Mouse (Mus musculus): ENCODE data around the gene Olfm1. TPM values are rescaled to one million over a fixed set of nuclear protein-coding genes. Genes with fewer than 3 reads are reported as not detected.

Olfm1 gene
- polyA plus RNA-seq, 1 experiment from 2014 or later: 9.8 TPM

GRCm38 (mm10) chr2:28221803-28222202 is 29.0 kb downstream of the Olfm1 start:
- H3K9ac ChIP-seq (replicated peaks; ENCODE audit: low read depth): no peak overlapping the region
- no peaks in the 10 kb centered on the region for H3K27me3 ChIP-seq (replicated peaks; ENCODE audit: insufficient read depth, low read length)
- DNase-seq (ENCODE audit: low spot score): no peak
- no peak overlapping the region for H3K27ac ChIP-seq (ENCODE audit: low read length)
- no peaks in the 10 kb centered on the region; the same call in 1 of the 2 replicates for H3K4me1 ChIP-seq (ENCODE audit: insufficient read depth, low read depth, low read length)
- H3K4me2 ChIP-seq (replicated peaks; ENCODE audit: low read depth, low read length): no peak overlapping the region
- H3K9me3 ChIP-seq (ENCODE audit: low read length): no peaks in the 10 kb centered on the region
- WGBS: 54% methylated on average over 2 of the region's 2 CpGs
- no peak for ATAC-seq
- no peak; the same call in 1 of the 2 replicates for TF ChIP-seq CTCF (IDR thresholded peaks at IDR 0.05)
- TF ChIP-seq EP300 (IDR thresholded peaks at IDR 0.05): no peak
- no peak overlapping the region for H3K4me3 ChIP-seq (ENCODE audit: low read depth, low read length)
- H3K36me3 ChIP-seq (ENCODE audit: insufficient read depth, low read length): no peaks in the 10 kb centered on the region

GRCm38 (mm10) chr2:28224819-28225218 is 32.0 kb downstream of the Olfm1 start:
- ATAC-seq: no peak
- Histone ChIP-seq H3K4me2 (replicated peaks; ENCODE audit: low read depth, low read length) (no peak overlapping the region), H3K9me3 (ENCODE audit: low read length) (no peaks in the 10 kb centered on the region), H3K27ac (ENCODE audit: low read length) (no peak overlapping the region), H3K4me3 (ENCODE audit: low read depth, low read length) (no peak overlapping the region), H3K36me3 (ENCODE audit: insufficient read depth, low read length) (no peaks in the 10 kb centered on the region), H3K4me1 (ENCODE audit: insufficient read depth, low read depth, low read length) (no peaks in the 10 kb centered on the region; the same call in 1 of the 2 replicates), H3K9ac (replicated peaks; ENCODE audit: low read depth) (no peak overlapping the region), H3K27me3 (replicated peaks; ENCODE audit: insufficient read depth, low read length) (no peaks in the 10 kb centered on the region)
- WGBS: 39% methylated on average over 5 of the region's 5 CpGs
- DNase-seq (ENCODE audit: low spot score): no peak
- TF ChIP-seq EP300 (IDR thresholded peaks at IDR 0.05): no peak
- TF ChIP-seq CTCF (IDR thresholded peaks at IDR 0.05): no peak

- TF ChIP-seq CTCF (IDR thresholded peaks at IDR 0.05) (no peak), EP300 (IDR thresholded peaks at IDR 0.05) (no peak)
- H3K27me3 ChIP-seq (replicated peaks; ENCODE audit: insufficient read depth, low read length): no peaks in the 10 kb centered on the region
- no peak overlapping the region for H3K9ac ChIP-seq (replicated peaks; ENCODE audit: low read depth)
- no peaks in the 10 kb centered on the region for H3K36me3 ChIP-seq (ENCODE audit: insufficient read depth, low read length)
- no peaks in the 10 kb centered on the region; the same call in 1 of the 2 replicates for H3K4me1 ChIP-seq (ENCODE audit: insufficient read depth, low read depth, low read length)
- 49% methylated on average over 3 of the region's 3 CpGs for WGBS
- no peak overlapping the region for H3K4me3 ChIP-seq (ENCODE audit: low read depth, low read length)
- ATAC-seq (no peak), DNase-seq (ENCODE audit: low spot score) (no peak)
- no peaks in the 10 kb centered on the region for H3K9me3 ChIP-seq (ENCODE audit: low read length)
- no peak overlapping the region for H3K27ac ChIP-seq (ENCODE audit: low read length)
- no peak overlapping the region for H3K4me2 ChIP-seq (replicated peaks; ENCODE audit: low read depth, low read length)
Measured at GRCm38 (mm10) chr2:28225906-28226305, 33.1 kb downstream of the Olfm1 start.

DNA sequence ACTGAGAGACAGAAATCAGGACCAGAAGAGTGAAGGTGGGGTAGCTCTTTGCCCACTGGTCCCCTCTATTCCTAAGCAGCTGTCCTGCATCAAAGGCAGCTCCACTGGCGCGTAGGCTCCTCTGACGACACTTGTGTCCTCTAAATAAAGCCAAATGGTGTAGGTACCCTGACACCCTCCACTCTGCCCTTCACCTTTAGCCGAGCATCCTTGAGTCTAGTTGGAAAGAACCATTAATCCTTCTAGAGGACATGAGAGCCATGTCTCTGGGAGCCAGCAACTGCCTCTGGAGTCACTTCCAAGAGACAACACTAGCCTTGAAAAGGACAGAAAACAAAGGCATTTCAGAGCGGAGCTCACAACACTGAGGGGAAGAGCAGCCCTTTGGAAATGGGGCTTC is 34.2 kb downstream of the Olfm1 start:
- Histone ChIP-seq H3K4me1 (ENCODE audit: insufficient read depth, low read depth, low read length) (no peaks in the 10 kb centered on the region; the same call in 1 of the 2 replicates), H3K4me3 (ENCODE audit: low read depth, low read length) (no peak overlapping the region), H3K27me3 (replicated peaks; ENCODE audit: insufficient read depth, low read length) (no peaks in the 10 kb centered on the region), H3K4me2 (replicated peaks; ENCODE audit: low read depth, low read length) (no peak overlapping the region), H3K27ac (ENCODE audit: low read length) (no peak overlapping the region), H3K36me3 (ENCODE audit: insufficient read depth, low read length) (no peaks in the 10 kb centered on the region), H3K9ac (replicated peaks; ENCODE audit: low read depth) (no peak overlapping the region), H3K9me3 (ENCODE audit: low read length) (no peaks in the 10 kb centered on the region)
- TF ChIP-seq EP300 (IDR thresholded peaks at IDR 0.05) (no peak), CTCF (IDR thresholded peaks at IDR 0.05) (no peak)
- 60% methylated on average over 5 of the region's 5 CpGs for WGBS
- ATAC-seq: no peak
- DNase-seq (ENCODE audit: low spot score): no peak

GRCm38 (mm10) chr2:28227589-28228191 is 34.9 kb downstream of the Olfm1 start:
- no peak overlapping the region for H3K27ac ChIP-seq (ENCODE audit: low read length)

DNA sequence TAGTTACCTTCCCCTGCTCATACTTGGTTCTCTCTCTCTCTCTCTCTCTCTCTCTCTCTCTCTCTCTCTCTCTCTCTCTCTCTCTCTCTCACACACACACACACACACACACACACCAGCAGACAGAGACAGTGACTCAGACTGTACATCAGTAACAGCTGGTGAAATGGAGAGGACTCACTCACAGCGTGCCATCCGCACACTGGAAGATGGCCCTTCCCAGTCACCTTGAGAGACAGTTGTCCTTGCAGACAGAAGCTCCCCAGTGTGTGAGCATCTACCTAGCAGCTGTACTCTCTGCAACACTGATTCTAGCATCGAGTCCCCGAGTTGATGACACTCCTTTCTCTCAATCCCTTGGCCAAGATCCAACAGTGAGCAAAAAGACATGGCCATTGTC is 35.6 kb downstream of the Olfm1 start:
- Histone ChIP-seq H3K27me3 (replicated peaks; ENCODE audit: insufficient read depth, low read length) (no peaks in the 10 kb centered on the region), H3K9ac (replicated peaks; ENCODE audit: low read depth) (no peak overlapping the region), H3K4me1 (ENCODE audit: insufficient read depth, low read depth, low read length) (no peaks in the 10 kb centered on the region; the same call in 1 of the 2 replicates), H3K27ac (ENCODE audit: low read length) (no peak overlapping the region), H3K36me3 (ENCODE audit: insufficient read depth, low read length) (no peaks in the 10 kb centered on the region), H3K9me3 (ENCODE audit: low read length) (no peaks in the 10 kb centered on the region), H3K4me3 (ENCODE audit: low read depth, low read length) (no peak overlapping the region), H3K4me2 (replicated peaks; ENCODE audit: low read depth, low read length) (no peak overlapping the region)
- 81% methylated on average over 4 of the region's 4 CpGs for WGBS
- TF ChIP-seq CTCF (IDR thresholded peaks at IDR 0.05) (no peak), EP300 (IDR thresholded peaks at IDR 0.05) (no peak)
- no peak for ATAC-seq
- no peak for DNase-seq (ENCODE audit: low spot score)

More at GRCm38 (mm10) chr2:28227589-28228191, 34.9 kb downstream of the Olfm1 start:
- ATAC-seq (no peak), DNase-seq (ENCODE audit: low spot score) (no peak)
- WGBS: 64% methylated on average over 8 of the region's 8 CpGs
- Histone ChIP-seq H3K27me3 (replicated peaks; ENCODE audit: insufficient read depth, low read length) (no peaks in the 10 kb centered on the region), H3K4me2 (replicated peaks; ENCODE audit: low read depth, low read length) (no peak overlapping the region), H3K4me1 (ENCODE audit: insufficient read depth, low read depth, low read length) (no peaks in the 10 kb centered on the region; the same call in 1 of the 2 replicates), H3K9ac (replicated peaks; ENCODE audit: low read depth) (no peak overlapping the region), H3K4me3 (ENCODE audit: low read depth, low read length) (no peak overlapping the region), H3K9me3 (ENCODE audit: low read length) (no peaks in the 10 kb centered on the region), H3K36me3 (ENCODE audit: insufficient read depth, low read length) (no peaks in the 10 kb centered on the region)
- no peak for TF ChIP-seq CTCF (IDR thresholded peaks at IDR 0.05)
- TF ChIP-seq EP300 (IDR thresholded peaks at IDR 0.05): no peak
